Mouse (Mus musculus): ENCODE measurements around the gene Them7. TPM values are rescaled to one million over a fixed set of nuclear protein-coding genes. Genes with fewer than 3 reads are reported as not detected.

The Them7 gene
- polyA plus RNA-seq, 1 experiment from 2014 or later = 0.26 TPM

GRCm38 (mm10) chr2:105284855-105285254, 60.7 kb downstream of the Them7 start:
- H3K36me3 ChIP-seq (ENCODE audit: control insufficient read depth, insufficient read depth) = no peaks in the 10 kb centered on the region
- 62% methylated on average over 4 of the region's 4 CpGs for WGBS
- no peak for TF ChIP-seq CTCF (IDR thresholded peaks at IDR 0.05; ENCODE audit: low read depth)
- H3K4me1 ChIP-seq (replicated peaks; ENCODE audit: control insufficient read depth, insufficient read depth, low read length) = no peaks in the 10 kb centered on the region
- H3K4me2 ChIP-seq (replicated peaks; ENCODE audit: low read depth) = no peak overlapping the region
- H3K9ac ChIP-seq (ENCODE audit: low read depth, low read length) = no peak overlapping the region
- H3K4me3 ChIP-seq (ENCODE audit: low read depth, low read length) = no peak overlapping the region
- H3K27me3 ChIP-seq (replicated peaks; ENCODE audit: control insufficient read depth, insufficient read depth, low read length) = no peaks in the 10 kb centered on the region
- H3K27ac ChIP-seq (ENCODE audit: low read depth, low read length) = no peak overlapping the region
- no peaks in the 10 kb centered on the region for H3K9me3 ChIP-seq (ENCODE audit: control insufficient read depth)
- ATAC-seq = no peak

DNA sequence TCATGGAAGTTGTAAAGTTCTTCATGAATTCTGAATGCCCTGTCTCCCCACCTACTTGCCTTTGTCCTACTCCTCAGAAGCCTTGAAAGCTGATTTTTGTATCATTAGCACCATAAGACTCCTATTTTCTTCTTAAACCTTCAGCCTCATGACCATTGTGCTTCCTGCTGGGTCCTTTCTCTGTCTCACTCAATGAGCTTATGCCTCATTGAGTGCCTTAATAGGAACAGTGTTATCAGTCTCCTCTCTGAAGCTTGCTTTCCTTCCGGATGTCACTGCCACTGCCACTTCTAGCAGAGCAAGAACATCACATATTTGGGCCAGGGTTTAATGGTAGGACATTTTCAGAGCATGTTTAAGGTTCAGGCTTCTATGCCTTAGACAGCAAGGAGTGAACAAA, 71.7 kb downstream of the Them7 start:
- Histone ChIP-seq H3K36me3 (ENCODE audit: control insufficient read depth, insufficient read depth) (no peaks in the 10 kb centered on the region), H3K4me1 (replicated peaks; ENCODE audit: control insufficient read depth, insufficient read depth, low read length) (no peaks in the 10 kb centered on the region), H3K4me3 (ENCODE audit: low read depth, low read length) (no peak overlapping the region), H3K27ac (ENCODE audit: low read depth, low read length) (no peak overlapping the region), H3K9ac (ENCODE audit: low read depth, low read length) (no peak overlapping the region), H3K4me2 (replicated peaks; ENCODE audit: low read depth) (no peak overlapping the region), H3K9me3 (ENCODE audit: control insufficient read depth) (no peaks in the 10 kb centered on the region), H3K27me3 (replicated peaks; ENCODE audit: control insufficient read depth, insufficient read depth, low read length) (no peaks in the 10 kb centered on the region)
- ATAC-seq = no peak
- WGBS = 58% methylated on average over 1 of the region's 1 CpGs
- no peak for TF ChIP-seq CTCF (IDR thresholded peaks at IDR 0.05; ENCODE audit: low read depth)

DNA sequence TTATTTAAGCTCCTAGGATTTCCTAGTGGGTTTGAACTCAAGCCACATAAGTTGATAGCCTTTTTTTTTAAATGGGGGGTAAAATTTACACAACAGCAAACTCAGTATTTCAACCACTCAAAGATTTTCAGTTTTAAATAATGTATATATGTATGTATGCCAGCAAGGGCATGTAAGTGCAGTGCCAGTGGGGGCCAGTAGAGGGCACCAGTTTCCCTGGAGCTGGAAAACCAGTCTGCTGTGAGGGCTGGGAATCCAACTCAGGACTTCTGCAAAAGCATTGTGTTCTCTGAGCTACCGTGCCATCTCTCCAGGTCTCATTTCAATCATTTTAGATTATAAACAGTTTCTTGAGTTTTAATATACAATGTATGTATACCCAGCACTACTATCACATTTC, 74.8 kb downstream of the Them7 start:
- Histone ChIP-seq H3K9me3 (ENCODE audit: control insufficient read depth) (no peaks in the 10 kb centered on the region), H3K4me2 (replicated peaks; ENCODE audit: low read depth) (no peak overlapping the region), H3K4me3 (ENCODE audit: low read depth, low read length) (no peak overlapping the region), H3K27ac (ENCODE audit: low read depth, low read length) (no peak overlapping the region), H3K36me3 (ENCODE audit: control insufficient read depth, insufficient read depth) (no peaks in the 10 kb centered on the region), H3K4me1 (replicated peaks; ENCODE audit: control insufficient read depth, insufficient read depth, low read length) (no peaks in the 10 kb centered on the region), H3K9ac (ENCODE audit: low read depth, low read length) (no peak overlapping the region), H3K27me3 (replicated peaks; ENCODE audit: control insufficient read depth, insufficient read depth, low read length) (no peaks in the 10 kb centered on the region)
- TF ChIP-seq CTCF (IDR thresholded peaks at IDR 0.05; ENCODE audit: low read depth) = peak; percentile 47
- no peak for ATAC-seq
- WGBS = 97% methylated on average over 1 of the region's 1 CpGs

DNA sequence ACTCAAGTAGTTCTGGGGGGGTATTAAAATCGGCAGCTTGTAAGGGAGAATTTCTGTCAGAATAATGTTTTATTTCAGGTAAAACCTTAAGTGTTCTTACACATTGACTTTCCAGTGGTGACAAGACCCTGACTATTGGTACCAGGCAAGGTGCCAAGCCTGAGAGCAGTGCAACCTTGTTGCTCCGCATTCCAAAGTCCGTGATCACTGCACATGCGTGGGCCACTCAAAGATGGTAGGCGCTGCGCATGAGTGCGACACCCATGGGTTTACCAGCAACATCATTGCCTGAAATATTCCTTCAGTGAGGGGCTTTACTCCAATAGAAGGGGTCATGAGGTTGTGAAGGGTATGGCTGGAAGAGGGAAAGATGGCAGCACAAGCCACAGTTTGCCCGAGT, 77.0 kb downstream of the Them7 start:
- Histone ChIP-seq H3K4me3 (ENCODE audit: low read depth, low read length) (no peak overlapping the region), H3K9ac (ENCODE audit: low read depth, low read length) (no peak overlapping the region), H3K27me3 (replicated peaks; ENCODE audit: control insufficient read depth, insufficient read depth, low read length) (no peaks in the 10 kb centered on the region), H3K36me3 (ENCODE audit: control insufficient read depth, insufficient read depth) (no peaks in the 10 kb centered on the region), H3K27ac (ENCODE audit: low read depth, low read length) (no peak overlapping the region), H3K4me1 (replicated peaks; ENCODE audit: control insufficient read depth, insufficient read depth, low read length) (no peaks in the 10 kb centered on the region), H3K4me2 (replicated peaks; ENCODE audit: low read depth) (no peak overlapping the region), H3K9me3 (ENCODE audit: control insufficient read depth) (no peaks in the 10 kb centered on the region)
- no peak for ATAC-seq
- 94% methylated on average over 8 of the region's 8 CpGs for WGBS
- no peak for TF ChIP-seq CTCF (IDR thresholded peaks at IDR 0.05; ENCODE audit: low read depth)

GRCm38 (mm10) chr2:105301531-105301930, 77.4 kb downstream of the Them7 start:
- no peaks in the 10 kb centered on the region for H3K4me1 ChIP-seq (replicated peaks; ENCODE audit: control insufficient read depth, insufficient read depth, low read length)
- no peak for TF ChIP-seq CTCF (IDR thresholded peaks at IDR 0.05; ENCODE audit: low read depth)
- H3K27ac ChIP-seq (ENCODE audit: low read depth, low read length) = no peak overlapping the region
- H3K27me3 ChIP-seq (replicated peaks; ENCODE audit: control insufficient read depth, insufficient read depth, low read length) = no peaks in the 10 kb centered on the region
- no peaks in the 10 kb centered on the region for H3K36me3 ChIP-seq (ENCODE audit: control insufficient read depth, insufficient read depth)
- H3K9me3 ChIP-seq (ENCODE audit: control insufficient read depth) = no peaks in the 10 kb centered on the region
- no peak overlapping the region for H3K4me3 ChIP-seq (ENCODE audit: low read depth, low read length)
- no peak overlapping the region for H3K4me2 ChIP-seq (replicated peaks; ENCODE audit: low read depth)
- no peak overlapping the region for H3K9ac ChIP-seq (ENCODE audit: low read depth, low read length)
- no peak for ATAC-seq
- WGBS = 48% methylated on average over 10 of the region's 10 CpGs

DNA sequence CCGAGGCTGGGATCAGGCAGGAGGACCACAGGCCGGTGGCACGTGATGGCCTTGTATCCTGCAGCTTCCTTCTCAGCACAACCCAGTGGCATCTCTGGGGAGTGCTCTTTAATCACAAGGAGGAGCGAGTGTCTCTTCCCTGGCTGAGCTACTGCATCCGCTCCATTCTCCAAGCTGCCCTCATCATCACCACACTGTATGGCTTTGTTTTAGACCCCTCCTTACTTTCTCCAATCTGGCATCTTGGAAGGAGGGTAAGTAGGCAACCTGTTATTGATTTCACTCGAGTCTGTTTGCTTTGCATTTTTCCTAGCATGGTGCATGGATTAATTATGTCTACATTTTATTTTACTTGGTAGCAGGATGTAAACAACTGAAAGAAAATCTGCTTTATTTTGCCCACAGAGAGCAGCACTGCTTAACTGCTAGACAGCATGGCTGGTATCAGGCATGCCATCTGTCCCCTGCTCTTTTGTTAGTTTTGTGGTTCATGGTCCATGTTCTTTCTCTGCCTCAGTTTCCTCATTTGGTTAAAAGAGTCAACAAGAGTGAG, 79.9 kb downstream of the Them7 start:
- H3K4me3 ChIP-seq (ENCODE audit: low read depth, low read length) = no peak overlapping the region
- H3K9me3 ChIP-seq (ENCODE audit: control insufficient read depth) = no peaks in the 10 kb centered on the region
- WGBS = 52% methylated on average over 6 of the region's 6 CpGs
- no peaks in the 10 kb centered on the region for H3K4me1 ChIP-seq (replicated peaks; ENCODE audit: control insufficient read depth, insufficient read depth, low read length)
- ATAC-seq = no peak
- no peak overlapping the region for H3K4me2 ChIP-seq (replicated peaks; ENCODE audit: low read depth)
- no peaks in the 10 kb centered on the region for H3K36me3 ChIP-seq (ENCODE audit: control insufficient read depth, insufficient read depth)
- no peak overlapping the region for H3K9ac ChIP-seq (ENCODE audit: low read depth, low read length)
- TF ChIP-seq CTCF (IDR thresholded peaks at IDR 0.05; ENCODE audit: low read depth) = no peak
- no peak overlapping the region for H3K27ac ChIP-seq (ENCODE audit: low read depth, low read length)
- no peaks in the 10 kb centered on the region for H3K27me3 ChIP-seq (replicated peaks; ENCODE audit: control insufficient read depth, insufficient read depth, low read length)

DNA sequence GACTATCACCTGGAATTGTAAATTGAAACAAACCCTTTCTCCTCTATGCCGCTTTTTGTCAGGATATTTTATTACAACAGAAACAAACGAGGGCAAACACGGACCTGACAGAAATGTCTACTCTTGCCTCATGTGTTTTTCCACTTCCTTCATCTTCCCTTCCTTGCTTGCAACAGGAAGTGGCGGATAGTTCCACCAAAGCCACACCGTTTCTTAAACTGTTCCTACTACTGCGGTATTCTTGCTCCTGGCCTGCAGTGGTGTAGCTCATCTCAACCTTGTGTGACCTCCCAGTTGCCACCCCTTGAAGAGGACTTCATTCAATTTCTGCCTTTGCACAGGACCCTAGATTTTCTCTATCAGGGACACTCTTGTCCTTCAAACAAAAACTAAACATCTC, 81.8 kb downstream of the Them7 start:
- 80% methylated on average over 6 of the region's 6 CpGs for WGBS
- Histone ChIP-seq H3K4me2 (replicated peaks; ENCODE audit: low read depth) (no peak overlapping the region), H3K36me3 (ENCODE audit: control insufficient read depth, insufficient read depth) (no peaks in the 10 kb centered on the region), H3K9me3 (ENCODE audit: control insufficient read depth) (no peaks in the 10 kb centered on the region), H3K4me3 (ENCODE audit: low read depth, low read length) (no peak overlapping the region), H3K27me3 (replicated peaks; ENCODE audit: control insufficient read depth, insufficient read depth, low read length) (no peaks in the 10 kb centered on the region), H3K27ac (ENCODE audit: low read depth, low read length) (no peak overlapping the region), H3K9ac (ENCODE audit: low read depth, low read length) (no peak overlapping the region), H3K4me1 (replicated peaks; ENCODE audit: control insufficient read depth, insufficient read depth, low read length) (no peaks in the 10 kb centered on the region)
- no peak for TF ChIP-seq CTCF (IDR thresholded peaks at IDR 0.05; ENCODE audit: low read depth)
- no peak for ATAC-seq

Measured in intestine, postnatal 0 days (tissue).